Mouse (Mus musculus) neutrophil, adult 5-6 weeks (primary cell): ENCODE measurements around the gene Tspan12. TPM values are rescaled to one million over a fixed set of nuclear protein-coding genes. Genes with fewer than 3 reads are reported as not detected.
"Not testable (repeated sequence)": the region's sequence is repeated elsewhere in the genome, so short reads cannot be mapped to it uniquely, and the experiment has no call there.

ENCODE experiments used
- ATAC-seq: fragments of 151-379, 151-347 bp; 2 replicates; pipeline ENCODE4 v1.8.0; 2017; ENCODE audit warnings: mild to moderate bottlenecking, moderate TSS enrichment; ENCODE audit not compliant: insufficient number of reproducible peaks, poor library complexity, low FRiP score, severe bottlenecking; ENCODE audit errors: extremely low read depth
- total RNA-seq: library from RNA; stranded (forward); fragments of 200-1000 nt; gene quantifications from 2 replicates; pipeline ENCODE4 v1.2.3, GENCODE M21; 2017

Tspan12 gene
- total RNA-seq, 1 experiment from 2014 or later = not detected

- ATAC-seq = no peak
Observed at GRCm38 (mm10) chr6:21790550-21791086, 61.7 kb downstream of the Tspan12 start.

GRCm38 (mm10) chr6:21790036-21790435 is 62.3 kb downstream of the Tspan12 start:
- ATAC-seq = no peak

GRCm38 (mm10) chr6:21789582-21789981 is 62.7 kb downstream of the Tspan12 start:
- ATAC-seq = not testable (repeated sequence)

- no peak for ATAC-seq
Observed at GRCm38 (mm10) chr6:21787757-21788156, 64.6 kb downstream of the Tspan12 start.

GRCm38 (mm10) chr6:21787274-21787673 is 65.0 kb downstream of the Tspan12 start:
- ATAC-seq = no peak

- ATAC-seq = no peak
Observed at GRCm38 (mm10) chr6:21774213-21774916, 78.0 kb downstream of the Tspan12 start.

GRCm38 (mm10) chr6:21769447-21769809 is 82.9 kb downstream of the Tspan12 start:
- no peak for ATAC-seq

- no peak for ATAC-seq
Observed at GRCm38 (mm10) chr6:21768745-21769446, 83.4 kb downstream of the Tspan12 start.

GRCm38 (mm10) chr6:21767787-21768221 is 84.5 kb downstream of the Tspan12 start:
- no peak for ATAC-seq

- ATAC-seq = no peak
Observed at GRCm38 (mm10) chr6:21747536-21747935, 104.8 kb downstream of the Tspan12 start.

GRCm38 (mm10) chr6:21744615-21745266 is 107.6 kb downstream of the Tspan12 start:
- ATAC-seq = no peak

- ATAC-seq = no peak
Observed at GRCm38 (mm10) chr6:21740606-21741005, 111.7 kb downstream of the Tspan12 start.

GRCm38 (mm10) chr6:21722238-21722637 is 130.1 kb downstream of the Tspan12 start:
- no peak for ATAC-seq

Other genes starting within 250 kb of the Tspan12 start
- gene Ing3, start 97.1 kb upstream of the Tspan12 start, total RNA-seq = 52.4 and 74.4 TPM in 2 replicates
- 1.0 and 1.7 TPM in 2 replicates for gene Cped1, start 133.4 kb upstream of the Tspan12 start, total RNA-seq